Mouse (Mus musculus) midbrain, embryonic 12.5 days (tissue): ENCODE data around the gene Zcwpw1. TPM values are rescaled to one million over a fixed set of nuclear protein-coding genes. Genes with fewer than 3 reads are reported as not detected.

ENCODE experiments used
- ATAC-seq: fragments of 200-750 bp; cut with Nextera tagmentation; 2 replicates; pipeline ENCODE4 v1.8.0; 2017; ENCODE audit warnings: low read depth, moderate TSS enrichment, moderate library complexity; ENCODE audit not compliant: low FRiP score
- H3K27ac ChIP-seq: fragments of 300-500 bp; sonication (generic); replicated peaks from 2 replicates; pipeline ENCODE4 v1.5.1; 2016; ENCODE audit warnings: mild to moderate bottlenecking
- H3K27me3 ChIP-seq: fragments of 300-500 bp; sonication (generic); 2 replicates; pipeline ENCODE4 v1.6.1; 2016; ENCODE audit warnings: mild to moderate bottlenecking
- H3K36me3 ChIP-seq: fragments of 300-500 bp; sonication (generic); 2 replicates; pipeline ENCODE4 v1.6.1; 2016
- H3K4me1 ChIP-seq: fragments of 300-500 bp; sonication (generic); 2 replicates; pipeline ENCODE4 v1.6.1; 2016
- H3K4me2 ChIP-seq: fragments of 300-500 bp; sonication (generic); replicated peaks from 2 replicates; pipeline ENCODE4 v1.6.1; 2016; ENCODE audit warnings: mild to moderate bottlenecking, moderate library complexity
- H3K4me3 ChIP-seq: fragments of 300-500 bp; sonication (generic); 2 replicates; pipeline ENCODE4 v1.5.1; 2016; ENCODE audit warnings: mild to moderate bottlenecking
- H3K9ac ChIP-seq: fragments of 300-500 bp; sonication (generic); replicated peaks from 2 replicates; pipeline ENCODE4 v1.6.1; 2016; ENCODE audit warnings: mild to moderate bottlenecking, moderate library complexity
- H3K9me3 ChIP-seq: fragments of 300-500 bp; sonication (generic); 2 replicates; pipeline ENCODE4 v1.6.1; 2016; ENCODE audit warnings: mild to moderate bottlenecking
- WGBS: fragments of 180-500 bp; shearing (Covaris S2); methylation state at CpG from one replicate; pipeline ENCODE4 v1.1.7; 2016; 5-methylcytosine and 5-hydroxymethylcytosine counted together
- polyA plus RNA-seq: library from polyadenylated mRNA; unstranded; fragments of >200 nt; fragmentation: Nextera tagmentation; extraction: Ambion mirVana; gene quantifications from 2 replicates; pipeline ENCODE4 v1.2.1, GENCODE M21; 2016

Gene Zcwpw1
- 14.9 and 17.9 TPM in 2 replicates for polyA plus RNA-seq

DNA sequence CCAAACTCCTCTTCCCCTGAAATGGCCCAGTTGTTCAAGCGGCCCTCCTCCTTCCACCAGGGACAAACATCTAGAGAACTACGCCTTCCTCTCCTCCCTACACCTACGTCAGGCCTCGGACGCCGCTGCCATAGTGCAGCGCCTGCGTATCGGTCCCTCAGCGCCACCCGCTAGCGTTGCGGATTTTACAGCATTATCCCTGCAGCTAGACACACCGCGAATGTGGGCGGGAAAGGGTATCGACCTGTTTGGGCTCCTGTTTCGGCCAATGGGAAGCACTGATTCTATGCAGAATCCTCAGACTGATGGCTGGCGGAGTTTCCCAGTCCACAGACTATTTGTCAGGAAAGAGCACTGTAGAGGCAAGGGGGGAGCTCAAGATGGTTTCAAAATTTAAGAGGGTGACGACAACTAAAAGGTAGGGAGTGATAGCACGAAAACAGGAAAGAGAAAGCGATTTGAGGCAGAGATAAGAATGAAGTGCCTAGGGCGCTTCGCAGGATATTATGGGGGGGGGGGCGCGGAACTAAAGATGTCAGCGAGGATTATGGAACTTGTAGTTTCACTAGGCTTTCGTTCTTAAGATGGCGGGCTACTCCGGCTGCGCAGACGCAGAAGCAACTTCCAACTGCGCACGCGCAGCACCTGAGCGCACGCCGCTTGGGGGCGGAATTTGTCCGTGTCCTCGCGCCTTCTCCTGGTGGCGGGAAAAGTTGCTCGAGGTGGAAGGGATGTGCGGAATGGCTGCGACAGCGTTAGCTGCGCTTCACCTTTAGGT lies at the start of gene Zcwpw1, which contains the start of gene Mepce:
TSS of gene Zcwpw1 (plus strand) at position 648 of the 778 bp plus-strand sequence.
TSS of gene Mepce (minus strand) at position 505 of the 778 bp plus-strand sequence.
- Histone ChIP-seq H3K27me3 (peaks cover 14% of the 10 kb centered on the region), H3K4me1 (peaks cover 34% of the 10 kb centered on the region), H3K4me2 (peak within 1 kb of the TSS; percentile 80), H3K4me3 (peak within 1 kb of the TSS; percentile 79), H3K27ac (peak within 1 kb of the TSS; percentile 98), H3K36me3 (peaks cover 22% of the 10 kb centered on the region), H3K9me3 (no peaks in the 10 kb centered on the region), H3K9ac (peak within 1 kb of the TSS; percentile 97)
- WGBS, result under 1% methylated on average over 48 of the region's 48 CpGs
- peak; percentile 64 for ATAC-seq

DNA sequence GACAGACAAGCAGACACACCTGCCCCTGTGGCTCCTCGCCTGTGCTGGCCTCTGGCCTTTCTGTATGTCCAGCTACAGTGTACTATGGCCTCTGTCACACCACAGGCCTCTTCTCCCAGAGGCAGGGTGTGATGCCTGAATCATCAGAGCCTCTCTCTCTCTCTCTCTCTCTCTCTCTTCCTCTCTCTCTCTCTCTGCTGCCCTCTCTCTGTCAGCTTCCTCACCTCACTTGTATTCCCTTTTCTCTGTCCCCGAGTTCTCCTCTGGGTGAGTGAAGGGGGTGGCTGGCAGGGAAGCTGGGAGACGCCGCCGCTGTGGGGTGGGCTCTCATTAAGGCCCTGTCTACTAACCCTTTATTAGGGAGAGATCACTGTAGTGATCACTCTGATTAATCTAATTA lies 49.1 kb upstream of the Zcwpw1 start:
- Histone ChIP-seq H3K36me3 (peaks cover 34% of the 10 kb centered on the region), H3K27me3 (no peaks in the 10 kb centered on the region), H3K9ac (peak overlapping the region; percentile 86), H3K4me3 (peak overlapping the region; percentile 83; the same call in 1 of the 2 replicates), H3K4me2 (peak overlapping the region; percentile 88), H3K4me1 (peaks cover 64% of the 10 kb centered on the region), H3K9me3 (no peaks in the 10 kb centered on the region), H3K27ac (peak overlapping the region; percentile 75)
- WGBS, result 39% methylated on average over 5 of the region's 5 CpGs
- ATAC-seq, result no peak

DNA sequence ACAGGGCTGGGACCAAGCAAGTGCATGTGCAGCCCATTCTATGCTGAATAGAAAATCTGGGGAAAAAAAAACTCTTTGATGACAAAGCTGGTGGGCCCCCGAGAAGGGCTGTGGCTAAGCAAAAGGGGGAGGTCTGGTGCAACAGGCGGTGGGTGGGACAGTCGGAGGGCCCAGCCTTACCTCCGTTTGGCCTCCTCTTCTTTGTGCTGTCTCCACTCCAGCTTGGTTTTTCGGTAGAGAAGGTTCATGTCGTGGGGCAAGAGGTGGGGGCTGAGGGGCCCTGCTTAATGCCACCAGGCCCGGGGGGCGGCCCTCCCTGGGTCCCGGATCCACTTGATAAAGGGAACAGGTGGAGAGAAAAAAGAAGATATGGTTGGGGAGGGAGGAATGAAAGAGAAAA lies 48.1 kb upstream of the Zcwpw1 start:
- peak overlapping the region; percentile 88 for H3K4me2 ChIP-seq
- H3K9me3 ChIP-seq, result no peaks in the 10 kb centered on the region
- WGBS, result 23% methylated on average over 9 of the region's 9 CpGs
- peaks cover 55% of the 10 kb centered on the region for H3K4me1 ChIP-seq
- peak overlapping the region; percentile 83 for H3K4me3 ChIP-seq
- H3K27ac ChIP-seq, result peak overlapping the region; percentile 75
- no peaks in the 10 kb centered on the region for H3K27me3 ChIP-seq
- no peak for ATAC-seq
- peak overlapping the region; percentile 86 for H3K9ac ChIP-seq
- peaks cover 33% of the 10 kb centered on the region for H3K36me3 ChIP-seq

DNA sequence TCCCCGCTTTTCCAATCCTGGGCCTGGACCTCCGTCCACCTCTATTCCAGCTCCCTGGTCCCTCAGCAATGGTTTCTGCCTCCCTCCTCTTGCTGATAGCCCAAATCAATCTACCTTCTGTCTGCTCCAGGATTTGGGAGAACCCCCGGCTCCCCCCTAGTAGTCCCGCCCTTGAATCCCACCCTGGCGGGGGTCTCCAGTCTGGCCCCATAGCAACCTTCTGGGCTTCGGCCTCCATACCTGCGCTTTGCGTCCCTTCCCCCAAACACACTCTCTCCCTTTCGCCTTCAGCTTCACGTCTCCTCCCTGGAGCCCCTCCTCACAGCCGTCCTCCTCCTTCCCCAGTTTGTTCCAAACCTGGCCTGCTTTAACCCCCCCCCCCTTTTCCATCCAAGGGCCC lies 47.1 kb upstream of the Zcwpw1 start:
- H3K27ac ChIP-seq, result peak overlapping the region; percentile 75
- 4% methylated on average over 11 of the region's 11 CpGs for WGBS
- H3K4me1 ChIP-seq, result peaks cover 52% of the 10 kb centered on the region
- no peaks in the 10 kb centered on the region for H3K9me3 ChIP-seq
- H3K27me3 ChIP-seq, result no peaks in the 10 kb centered on the region
- H3K4me2 ChIP-seq, result peak overlapping the region; percentile 88
- peaks cover 26% of the 10 kb centered on the region for H3K36me3 ChIP-seq
- H3K9ac ChIP-seq, result peak overlapping the region; percentile 86
- peak; percentile 32 for ATAC-seq
- peak overlapping the region; percentile 83 for H3K4me3 ChIP-seq

DNA sequence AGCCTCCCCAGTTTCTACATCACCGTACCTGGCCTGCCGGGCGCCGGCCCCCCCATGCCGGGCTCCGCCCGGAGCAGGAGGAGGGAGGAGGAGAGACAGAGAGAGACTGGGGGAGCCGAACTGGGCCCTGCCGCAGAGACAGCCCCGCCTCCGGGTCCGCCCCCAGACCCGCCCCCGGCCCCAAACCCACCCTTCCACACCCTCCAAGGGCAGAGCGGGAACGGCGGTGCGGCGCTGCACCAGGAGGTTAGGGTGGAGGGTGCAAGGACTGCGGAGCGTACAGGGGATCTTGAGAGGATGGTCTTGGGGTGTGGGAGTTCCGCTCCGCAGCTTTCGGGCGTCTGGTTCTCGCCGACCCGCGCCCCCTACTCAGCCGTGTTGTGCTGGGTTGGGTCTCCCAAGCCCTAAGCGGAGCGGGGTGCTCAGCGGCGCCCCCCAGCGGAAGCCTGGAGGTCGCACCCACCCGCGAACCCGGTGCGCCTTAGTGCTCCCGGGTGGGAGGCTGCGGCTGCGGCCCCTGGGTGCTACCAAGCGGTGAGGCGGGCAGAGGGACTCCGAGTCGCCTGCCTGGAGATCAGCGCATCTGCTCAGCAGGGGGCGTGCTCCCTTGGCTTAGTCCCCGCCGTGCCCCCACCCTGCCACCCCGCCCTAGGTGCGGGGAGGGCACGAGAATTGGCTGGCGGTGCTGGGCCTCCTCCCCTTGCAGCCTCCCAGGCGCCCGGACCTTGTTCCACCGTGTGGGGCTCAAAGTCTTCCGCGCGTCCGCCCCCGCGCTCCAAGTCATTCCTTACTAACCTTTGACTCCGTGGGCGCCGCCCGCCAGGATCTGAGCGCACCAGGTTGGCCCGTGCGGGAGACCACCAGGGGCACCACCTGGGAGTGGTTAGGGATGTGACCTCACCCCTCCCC lies 46.3 kb upstream of the Zcwpw1 start, which contains the start of gene Nyap1:
TSS of gene Nyap1 (minus strand) at position 585 of the 909 bp plus-strand sequence.
- Histone ChIP-seq H3K27ac (peak within 1 kb of the TSS; percentile 75), H3K4me1 (peaks cover 47% of the 10 kb centered on the region), H3K9me3 (no peaks in the 10 kb centered on the region), H3K9ac (peak within 1 kb of the TSS; percentile 86), H3K4me2 (peak within 1 kb of the TSS; percentile 88), H3K36me3 (peaks cover 18% of the 10 kb centered on the region), H3K27me3 (no peaks in the 10 kb centered on the region), H3K4me3 (peak within 1 kb of the TSS; percentile 83)
- peak; percentile 77 for ATAC-seq
- under 1% methylated on average over 58 of the region's 71 CpGs for WGBS

DNA sequence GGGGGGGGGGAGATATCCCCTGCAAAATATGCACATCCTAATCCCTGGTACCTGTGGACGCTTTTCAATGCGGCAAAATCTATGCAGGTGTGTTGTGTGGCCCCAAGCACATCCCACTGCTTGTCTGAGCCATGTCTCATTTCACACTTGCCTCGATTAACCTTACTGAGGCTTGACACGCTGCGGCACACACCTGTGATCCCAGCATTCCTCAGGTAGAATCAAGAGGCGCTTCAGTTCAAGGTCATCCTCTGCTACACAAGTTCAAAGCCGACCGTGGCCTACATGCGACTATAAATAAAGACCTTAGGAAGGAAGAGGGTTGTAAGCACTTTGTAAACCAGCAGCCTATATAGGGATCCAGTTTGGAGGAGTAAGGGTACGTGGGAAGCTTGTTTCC lies 45.5 kb upstream of the Zcwpw1 start:
- ATAC-seq, result no peak
- Histone ChIP-seq H3K27ac (no peak overlapping the region), H3K9ac (no peak overlapping the region), H3K4me3 (peak overlapping the region; percentile 83; the same call in 1 of the 2 replicates), H3K27me3 (no peaks in the 10 kb centered on the region), H3K9me3 (no peaks in the 10 kb centered on the region), H3K4me1 (peaks cover 55% of the 10 kb centered on the region), H3K4me2 (peak overlapping the region; percentile 88), H3K36me3 (peaks cover 11% of the 10 kb centered on the region; the same call in 1 of the 2 replicates)
- WGBS, result 69% methylated on average over 10 of the region's 10 CpGs

DNA sequence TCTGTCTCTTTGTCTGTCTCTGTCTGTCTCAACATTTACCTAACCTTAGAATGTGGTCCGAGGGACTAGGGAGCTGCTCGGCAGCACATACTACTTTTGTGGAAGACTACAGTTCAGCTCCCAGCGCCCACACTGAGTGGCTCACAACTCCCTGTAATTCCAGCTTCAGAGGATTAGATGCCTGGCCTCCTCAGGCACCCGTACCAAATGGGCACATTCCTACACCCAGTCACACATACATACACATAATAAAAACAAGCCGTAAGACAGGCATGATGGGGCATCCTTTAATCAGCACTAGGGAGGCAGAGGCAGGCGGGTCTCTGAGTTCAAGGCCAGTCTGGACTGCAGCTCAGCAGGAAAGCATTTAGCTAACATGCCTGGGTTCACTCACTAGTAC lies 44.8 kb upstream of the Zcwpw1 start:
- Histone ChIP-seq H3K36me3 (peaks cover 5% of the 10 kb centered on the region; the same call in 1 of the 2 replicates), H3K9ac (no peak overlapping the region), H3K27me3 (no peaks in the 10 kb centered on the region), H3K9me3 (no peaks in the 10 kb centered on the region), H3K4me1 (peaks cover 59% of the 10 kb centered on the region), H3K4me2 (no peak overlapping the region), H3K27ac (no peak overlapping the region), H3K4me3 (no peak overlapping the region)
- no peak for ATAC-seq
- WGBS, result 89% methylated on average over 6 of the region's 6 CpGs

DNA sequence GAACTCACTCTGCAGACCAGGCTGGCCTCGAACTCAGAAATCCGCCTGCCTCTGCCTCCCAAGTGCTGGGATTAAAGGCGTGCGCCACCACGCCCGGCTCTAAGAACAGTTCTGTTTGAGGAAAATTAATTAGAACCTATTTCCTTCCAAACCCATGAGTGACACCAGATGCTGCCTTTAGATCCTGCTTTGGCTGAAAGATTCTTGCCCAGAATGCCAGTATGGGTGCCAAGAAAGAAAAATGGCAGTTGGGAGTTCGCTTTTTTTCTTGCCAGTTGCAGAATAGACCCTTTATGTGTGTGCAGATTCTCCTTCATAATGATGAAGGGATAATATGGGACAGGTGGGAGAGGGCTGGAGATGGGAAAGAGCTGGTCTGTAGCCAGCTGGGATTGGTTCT lies 43.4 kb upstream of the Zcwpw1 start:
- peaks cover 59% of the 10 kb centered on the region for H3K4me1 ChIP-seq
- no peak overlapping the region for H3K27ac ChIP-seq
- no peaks in the 10 kb centered on the region for H3K9me3 ChIP-seq
- no peak overlapping the region for H3K4me2 ChIP-seq
- H3K4me3 ChIP-seq, result no peak overlapping the region
- WGBS, result 94% methylated on average over 7 of the region's 7 CpGs
- no peak for ATAC-seq
- H3K9ac ChIP-seq, result no peak overlapping the region
- no peaks in the 10 kb centered on the region for H3K27me3 ChIP-seq
- no peaks in the 10 kb centered on the region for H3K36me3 ChIP-seq

DNA sequence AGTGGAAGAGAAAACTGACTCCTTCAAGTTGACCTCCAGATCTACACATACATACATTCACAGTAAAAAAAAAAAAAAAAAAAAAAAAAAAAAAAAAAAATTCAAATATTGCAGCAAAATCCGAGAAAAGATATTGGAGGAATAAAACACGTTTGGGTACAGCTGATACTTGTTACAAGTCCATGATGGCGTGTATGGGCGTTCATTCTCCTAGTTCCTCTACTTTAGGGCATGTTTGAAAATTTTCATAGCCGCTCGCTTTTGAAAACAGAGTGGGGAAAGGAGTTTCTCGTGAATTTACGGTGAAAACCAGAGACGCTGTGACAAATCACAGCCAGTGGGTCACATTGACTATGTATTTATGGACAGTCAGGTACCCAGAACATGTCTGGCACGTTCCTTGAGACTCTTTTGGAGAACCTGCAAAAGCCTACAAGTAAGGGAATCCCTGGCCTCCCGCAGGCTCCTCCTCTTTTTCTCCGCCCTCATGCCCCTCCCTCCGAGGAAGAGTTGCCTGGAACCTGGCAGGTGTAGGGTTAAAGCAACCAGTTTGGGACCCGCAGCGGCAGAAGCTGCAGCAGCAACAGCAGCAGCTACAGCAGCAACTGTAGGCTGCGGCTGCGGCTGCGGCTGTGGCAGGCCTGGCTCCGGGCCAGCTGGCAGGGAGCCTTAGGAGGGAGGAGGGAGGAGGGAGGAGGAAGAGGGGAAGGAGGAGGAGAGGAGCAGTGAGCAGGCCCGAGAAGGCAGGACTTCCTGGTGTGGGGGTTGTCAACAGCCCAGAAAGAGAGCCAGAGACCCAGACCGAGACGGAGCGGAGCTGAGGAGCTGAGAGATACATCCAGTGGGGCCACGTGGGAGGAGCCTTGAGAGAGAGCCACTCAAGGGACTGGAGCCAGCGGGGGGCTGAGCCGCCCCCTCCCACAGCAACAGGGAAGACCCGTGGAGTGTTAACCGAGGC lies 42.1 kb upstream of the Zcwpw1 start, which contains the start of gene Tsc22d4:
TSS of gene Tsc22d4 (plus strand) at position 517 of the 958 bp plus-strand sequence.
- peak; percentile 80 for ATAC-seq
- Histone ChIP-seq H3K4me3 (peak within 1 kb of the TSS; percentile 62), H3K4me1 (peaks cover 50% of the 10 kb centered on the region), H3K4me2 (peak within 1 kb of the TSS; percentile 81), H3K9ac (peak within 1 kb of the TSS; percentile 74), H3K36me3 (no peaks in the 10 kb centered on the region), H3K9me3 (no peaks in the 10 kb centered on the region), H3K27ac (peak within 1 kb of the TSS; percentile 94), H3K27me3 (no peaks in the 10 kb centered on the region)
- 5% methylated on average over 28 of the region's 28 CpGs for WGBS

DNA sequence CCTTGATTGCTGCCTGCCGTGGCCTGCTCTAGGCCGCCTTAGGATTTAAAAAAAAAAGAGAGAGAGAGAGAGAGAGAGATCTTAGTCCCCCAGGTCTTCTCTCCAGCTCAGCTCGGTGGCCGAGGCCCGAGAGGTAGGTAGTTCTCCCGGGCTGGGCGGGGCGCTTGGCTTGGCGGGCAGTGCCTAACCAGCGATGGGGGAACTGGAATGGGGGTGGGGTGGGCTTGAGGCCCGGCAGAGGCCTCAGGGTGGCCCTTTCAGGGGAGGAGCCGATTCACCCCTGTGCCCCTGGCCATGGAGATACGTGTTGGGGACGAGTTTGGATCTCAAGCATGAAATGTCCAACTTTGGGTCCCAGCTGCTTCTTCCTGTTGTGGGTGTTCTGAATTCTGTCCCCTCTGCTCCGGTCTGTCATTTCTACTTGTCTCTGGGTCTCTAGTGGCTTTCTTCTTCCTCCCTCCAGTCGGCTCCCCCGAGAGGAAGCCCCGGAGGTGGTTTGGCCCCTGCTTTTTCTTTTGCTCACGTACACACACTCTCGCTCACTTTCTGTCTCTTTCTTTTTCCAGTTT lies 41.2 kb upstream of the Zcwpw1 start:
- Histone ChIP-seq H3K36me3 (peaks cover 6% of the 10 kb centered on the region), H3K9me3 (no peaks in the 10 kb centered on the region), H3K27ac (peak overlapping the region; percentile 94), H3K27me3 (no peaks in the 10 kb centered on the region), H3K4me1 (peaks cover 49% of the 10 kb centered on the region), H3K9ac (peak overlapping the region; percentile 74), H3K4me3 (peak overlapping the region; percentile 62), H3K4me2 (peak overlapping the region; percentile 81)
- ATAC-seq, result peak; percentile 28
- 1% methylated on average over 19 of the region's 20 CpGs for WGBS
